Mouse (Mus musculus) CH12.LX (cell line): ENCODE results near the gene Gse1. TPM values are rescaled to one million over a fixed set of nuclear protein-coding genes. Genes with fewer than 3 reads are reported as not detected.

Experiments
- DNase-seq: peaks from one replicate; pipeline ENCODE4 v3.0.0-alpha.2; 2013; ENCODE audit errors: extremely low read depth
- H3K27ac ChIP-seq: 2 replicates; pipeline ENCODE4 v1.5.1; 2012; ENCODE audit warnings: low read depth, mild to moderate bottlenecking, control low read depth, moderate library complexity; ENCODE audit not compliant: insufficient read depth
- H3K27me3 ChIP-seq: replicated peaks from 2 replicates; pipeline ENCODE3; 2012; ENCODE audit warnings: inconsistent platforms
- H3K36me3 ChIP-seq, 2 experiments: replicated peaks in 1 of 2; 2 replicates each; pipeline versions ENCODE3 to v1.6.1; 2012; ENCODE audit warnings: inconsistent platforms in 1 of 2, low read length in 1 of 2, mild to moderate bottlenecking in 1 of 2, mixed read lengths in 1 of 2, moderate library complexity in 1 of 2; ENCODE audit not compliant: control insufficient read depth in 1 of 2, insufficient read depth in 1 of 2
- H3K4me1 ChIP-seq, 2 experiments: 2 replicates each; pipeline ENCODE4 v1.6.1; 2012; ENCODE audit warnings: inconsistent platforms in 1 of 2, moderate library complexity in 1 of 2; ENCODE audit not compliant: insufficient read depth in 2 of 2, control insufficient read depth in 1 of 2
- H3K4me2 ChIP-seq: 2 replicates; pipeline ENCODE4 v1.6.1; 2012; ENCODE audit warnings: low read depth, mild to moderate bottlenecking, control low read depth; ENCODE audit not compliant: poor library complexity, insufficient read depth, severe bottlenecking
- H3K4me3 ChIP-seq, 3 experiments: fragments of 150-350 bp in 1 of 3; sonication (generic) in 1 of 3; replicated peaks in 1 of 3; 2 replicates each; pipeline versions ENCODE3 to v1.5.1; 2011 to 2012; ENCODE audit warnings: low read depth in 2 of 3, low read length in 2 of 3, mild to moderate bottlenecking in 2 of 3, moderate library complexity in 2 of 3, control low read depth in 1 of 3, improper control_type of control experiment in 1 of 3, inconsistent platforms in 1 of 3, mixed read lengths in 1 of 3; ENCODE audit not compliant: poor library complexity in 1 of 3
- H3K79me2 ChIP-seq: replicated peaks from 2 replicates; pipeline ENCODE4 v1.6.1; 2012; ENCODE audit warnings: mild to moderate bottlenecking, moderate library complexity; ENCODE audit not compliant: control insufficient read depth, poor library complexity, insufficient read depth, severe bottlenecking; ENCODE audit errors: extremely low read depth
- H3K9ac ChIP-seq: 2 replicates; pipeline ENCODE4 v1.6.1; 2012; ENCODE audit warnings: low read depth, mild to moderate bottlenecking, control low read depth, moderate library complexity; ENCODE audit not compliant: insufficient read depth
- H3K9me3 ChIP-seq: replicated peaks from 2 replicates; pipeline ENCODE3; 2012; ENCODE audit warnings: low read length, inconsistent platforms, mixed read lengths
- ELF1 ChIP-seq: IDR thresholded peaks from 2 replicates; pipeline ENCODE4 v1.6.1; 2014; ENCODE audit warnings: low read depth, mild to moderate bottlenecking, inconsistent platforms, low read length, improper control_type of control experiment
- IRF4 ChIP-seq: IDR thresholded peaks from 2 replicates; pipeline ENCODE4 v1.6.1; 2014; ENCODE audit warnings: low read depth, mild to moderate bottlenecking, inconsistent platforms, low read length, improper control_type of control experiment
- JUN ChIP-seq: IDR thresholded peaks from 2 replicates; pipeline ENCODE4 v1.6.1; 2011; ENCODE audit warnings: low read depth, mild to moderate bottlenecking, low read length, improper control_type of control experiment, moderate library complexity; ENCODE audit not compliant: insufficient read depth
- MAFK ChIP-seq: IDR thresholded peaks from 2 replicates; pipeline ENCODE4 v1.6.1; 2011; ENCODE audit warnings: low read length, improper control_type of control experiment; ENCODE audit not compliant: insufficient replicate concordance
- MAZ ChIP-seq: IDR thresholded peaks from 2 replicates; pipeline ENCODE4 v1.6.1; 2012; ENCODE audit warnings: low read depth, mild to moderate bottlenecking, inconsistent platforms, low read length, improper control_type of control experiment, moderate library complexity
- MEF2A ChIP-seq: IDR thresholded peaks from 2 replicates; pipeline ENCODE4 v1.6.1; 2014; ENCODE audit warnings: low read depth, mild to moderate bottlenecking, inconsistent platforms, low read length, improper control_type of control experiment, borderline replicate concordance
- MYC ChIP-seq: IDR thresholded peaks from 2 replicates; pipeline ENCODE4 v1.6.1; 2011; ENCODE audit warnings: low read depth, mild to moderate bottlenecking, improper control_type of control experiment, low read length
- NRF1 ChIP-seq: IDR thresholded peaks from 2 replicates; pipeline ENCODE4 v1.6.1; 2014; ENCODE audit warnings: low read depth, mild to moderate bottlenecking, inconsistent platforms, low read length, improper control_type of control experiment, moderate library complexity
- PAX5 ChIP-seq: IDR thresholded peaks from 2 replicates; pipeline ENCODE4 v1.6.1; 2012; ENCODE audit warnings: low read length, inconsistent platforms, mixed read lengths
- TBP ChIP-seq: conservative IDR thresholded peaks from 2 replicates; pipeline ENCODE4 v1.6.1; 2011; ENCODE audit warnings: low read depth, low read length, improper control_type of control experiment
- TCF12 ChIP-seq: IDR thresholded peaks from 2 replicates; pipeline ENCODE4 v1.6.1; 2014; ENCODE audit warnings: low read depth, mild to moderate bottlenecking, inconsistent platforms, low read length, improper control_type of control experiment
- USF2 ChIP-seq: conservative IDR thresholded peaks from 2 replicates; pipeline ENCODE4 v1.6.1; 2011; ENCODE audit warnings: low read depth, low read length, improper control_type of control experiment
- ZC3H11A ChIP-seq: IDR thresholded peaks from 2 replicates; pipeline ENCODE4 v1.6.1; 2012; ENCODE audit warnings: low read depth, mild to moderate bottlenecking, inconsistent platforms, low read length, improper control_type of control experiment
- ZNF384 ChIP-seq: IDR thresholded peaks from 2 replicates; pipeline ENCODE4 v1.6.1; 2012; ENCODE audit warnings: low read depth, low read length, improper control_type of control experiment, inconsistent platforms
- dilution Hi-C: fragments of 300-500 bp; cut with MboI; formaldehyde crosslinking; loops from 2 replicates; pipeline ENCODE4 v1.14.3; 2020; ENCODE audit warnings: low sequenced_read_pairs; ENCODE audit not compliant: extremely low pct_unique_long_range_greater_than_20kb, extremely low pct_ligation_motif_present
- in situ Hi-C: fragments of 300-500 bp; cut with MboI; formaldehyde crosslinking; loops from 3 replicates; pipeline ENCODE4 v1.14.3; 2019; ENCODE audit warnings: low sequenced_read_pairs, low pct_ligation_motif_present, low pct_unique_long_range_greater_than_20kb, mixed read lengths
- polyA plus RNA-seq: library from polyadenylated mRNA; unstranded; fragments of >175 nt; gene quantifications from 2 replicates; pipeline ENCODE4 v1.2.1, GENCODE M21; 2012; ENCODE audit warnings: low read depth; ENCODE audit not compliant: insufficient read length
- total RNA-seq, 2 experiments: library from RNA; depleted of rRNA; stranded (reverse); fragments of 300-350 nt in 1 of 2; fragments of >200 nt in 1 of 2; gene quantifications; 2 replicates each; pipeline ENCODE4 v1.2.3; 2012 to 2014

Gene Gse1
- total and polyA plus RNA-seq, 3 experiments: 1.3 to 9.8 (median 8.5) TPM

GRCm38 (mm10) chr8:120554466-120555039, 326.3 kb downstream of the Gse1 start:
- no peak for DNase-seq
- no peak for TF ChIP-seq TCF12
- no peak for TF ChIP-seq TBP
- no peak for TF ChIP-seq IRF4
- TF ChIP-seq USF2: no peak
- TF ChIP-seq MYC: no peak
- no peak for TF ChIP-seq ZC3H11A
- no peak for TF ChIP-seq MAFK
- no peak for TF ChIP-seq JUN
- TF ChIP-seq NRF1: no peak
- no peak for TF ChIP-seq ZNF384
- no peak for TF ChIP-seq PAX5
- H3K9ac ChIP-seq: no peak overlapping the region
- H3K79me2 ChIP-seq: peaks cover 72% of the 10 kb centered on the region
- H3K4me1 ChIP-seq: peaks cover 53 to 94% of the 10 kb centered on the region in 2 experiments
- H3K4me3 ChIP-seq: no peak overlapping the region
- no peaks in the 10 kb centered on the region for H3K9me3 ChIP-seq
- no peaks in the 10 kb centered on the region for H3K27me3 ChIP-seq
- in situ Hi-C loops (no loop called here), dilution Hi-C loops (no loop called here)
- H3K27ac ChIP-seq: no peak overlapping the region
- H3K4me2 ChIP-seq: no peak overlapping the region
- H3K36me3 ChIP-seq: peaks cover 35 to 71% of the 10 kb centered on the region in 2 experiments

GRCm38 (mm10) chr8:120556198-120556892, 328.1 kb downstream of the Gse1 start:
- in situ Hi-C loops: no loop called here
- Histone ChIP-seq H3K4me3 (no peak overlapping the region), H3K79me2 (peaks cover 61% of the 10 kb centered on the region), H3K9ac (0 out of 2 replicates have a peak overlapping the region, but pooled peaks have one; percentile 1), H3K27me3 (no peaks in the 10 kb centered on the region), H3K27ac (peak overlapping the region; percentile 17; the same call in 1 of the 2 replicates), H3K4me2 (peak overlapping the region; percentile 39; the same call in 1 of the 2 replicates), H3K9me3 (no peaks in the 10 kb centered on the region), H3K4me1 (peaks cover 50 to 98% of the 10 kb centered on the region in 2 experiments), H3K36me3 (peaks cover 38 to 80% of the 10 kb centered on the region in 2 experiments)
- dilution Hi-C loops: no loop called here
- peak; percentile 52 for DNase-seq
- TF ChIP-seq IRF4 (peak; percentile 47; the same call in 1 of the 2 replicates), MEF2A (peak; percentile 78), ELF1 (no peak), MAZ (peak; percentile 95)
